Mouse (Mus musculus) brain, embryonic 14.5 days (tissue): ENCODE measurements around the gene Rita1. TPM values are rescaled to one million over a fixed set of nuclear protein-coding genes. Genes with fewer than 3 reads are reported as not detected.
A peak's percentile ranks its signal among the peaks of the same experiment; 100 is the strongest.

Experiments
- DNase-seq: peaks from one replicate; pipeline ENCODE4 v3.0.0-alpha.2; 2011; ENCODE audit warnings: low read depth
- CTCF ChIP-seq: fragments of 200-500 bp; IDR thresholded peaks from 2 replicates; pipeline ENCODE4 v1.5.1; 2012; ENCODE audit warnings: inconsistent platforms, mild to moderate bottlenecking, moderate library complexity, borderline replicate concordance; ENCODE audit not compliant: insufficient read depth, insufficient read length; ENCODE audit errors: extremely low read depth
- POLR2A ChIP-seq: fragments of 200-500 bp; IDR thresholded peaks from 2 replicates; pipeline ENCODE4 v1.6.1; 2012; ENCODE audit warnings: mild to moderate bottlenecking, inconsistent platforms, borderline replicate concordance; ENCODE audit not compliant: poor library complexity, insufficient read depth, insufficient read length, severe bottlenecking; ENCODE audit errors: extremely low read depth
- polyA plus RNA-seq: library from polyadenylated mRNA; depleted of rRNA; stranded (reverse); fragments of >200 nt; gene quantifications from 2 replicates; pipeline ENCODE4 v1.2.3, GENCODE M21; 2012; rRNA removed

The Rita1 gene
- 32.8 and 38.1 TPM in 2 replicates for polyA plus RNA-seq

DNA sequence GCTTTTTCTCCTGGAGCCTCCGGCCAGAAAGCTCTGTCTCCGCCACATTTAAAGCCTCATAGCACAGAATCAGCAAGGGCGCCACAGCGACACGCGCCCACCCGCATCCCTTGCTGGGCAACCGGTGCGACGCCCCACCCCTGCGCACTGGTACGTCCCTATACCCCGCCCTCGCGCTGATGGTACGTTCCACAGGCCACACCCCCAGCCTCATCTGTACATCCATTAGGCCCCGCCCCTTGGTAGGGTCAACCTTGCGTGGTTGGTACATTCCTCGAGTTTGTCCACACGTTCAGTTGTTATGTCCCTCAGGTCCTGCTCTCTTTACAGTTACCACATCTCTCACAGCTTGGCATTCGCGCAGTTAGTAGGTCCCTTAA is at the start of gene Rita1, which contains the start of gene Ddx54:
Gene Rita1 (minus strand): TSS at position 148 of the 380 bp plus-strand sequence.
Gene Ddx54 (plus strand): TSS at position 298 of the 380 bp plus-strand sequence.
- TF ChIP-seq POLR2A (peak; percentile 34; the same call in 1 of the 2 replicates), CTCF (no peak)
- peak; percentile 99 for DNase-seq

- DNase-seq: peak; percentile 84
- TF ChIP-seq CTCF: no peak
- no peak for TF ChIP-seq POLR2A
Measured at GRCm38 (mm10) chr5:120660816-120661215, 48.4 kb upstream of the Rita1 start.

DNA sequence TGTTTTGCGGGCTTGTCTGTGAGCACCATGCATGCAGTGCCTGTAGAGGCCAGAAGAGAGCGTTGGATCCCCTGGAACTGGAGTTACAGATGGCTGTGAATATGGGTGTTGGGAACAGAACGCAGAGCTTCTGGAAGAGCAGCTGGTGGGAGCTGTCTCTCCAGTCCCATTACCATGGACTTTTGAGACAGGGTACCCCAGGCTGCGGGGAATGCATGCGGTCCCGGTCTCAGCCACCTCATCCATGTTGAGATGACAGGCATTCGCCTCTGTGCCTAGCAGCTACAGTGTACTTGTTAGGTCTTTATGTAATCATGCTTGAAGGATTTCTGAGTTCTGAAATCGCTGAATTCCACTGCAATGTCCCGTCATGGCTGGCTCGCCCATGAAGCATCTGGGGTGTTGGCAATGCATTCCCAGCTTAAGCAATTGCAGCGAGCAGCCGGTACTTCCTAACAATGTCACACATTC is 43.9 kb upstream of the Rita1 start:
- peak; percentile 83 for DNase-seq
- no peak for TF ChIP-seq CTCF
- no peak for TF ChIP-seq POLR2A

- TF ChIP-seq POLR2A (no peak), CTCF (no peak)
Measured at GRCm38 (mm10) chr5:120653873-120654272, 41.5 kb upstream of the Rita1 start.

GRCm38 (mm10) chr5:120652915-120653701 is 40.7 kb upstream of the Rita1 start:
- DNase-seq: peak; percentile 20
- TF ChIP-seq CTCF (no peak), POLR2A (no peak)

More at GRCm38 (mm10) chr5:120653873-120654272, 41.5 kb upstream of the Rita1 start:
- peak; percentile 24 for DNase-seq

- TF ChIP-seq POLR2A: no peak
- no peak for TF ChIP-seq CTCF
- DNase-seq: no peak
Measured at GRCm38 (mm10) chr5:120651230-120651629, 38.8 kb upstream of the Rita1 start.

DNA sequence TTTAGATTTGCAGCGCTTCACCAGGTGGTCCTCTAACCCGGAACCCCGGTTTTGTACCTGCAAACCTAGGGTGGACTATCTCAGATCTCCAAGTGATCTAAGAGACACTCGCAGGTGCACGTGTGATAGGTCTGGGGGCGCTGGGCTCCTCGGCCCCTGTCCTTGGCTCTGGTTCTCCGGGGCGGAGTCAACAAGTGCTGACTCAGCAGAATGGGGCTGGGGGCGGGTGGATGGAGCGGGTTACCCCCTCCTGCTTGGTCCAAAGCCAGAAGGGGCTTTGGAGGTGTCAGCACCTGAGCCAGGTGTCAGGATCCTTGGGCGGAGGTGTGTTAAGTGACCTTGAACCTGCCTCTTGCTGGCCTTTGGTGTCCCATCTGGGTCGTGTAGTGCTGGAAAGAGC is 37.5 kb upstream of the Rita1 start:
- TF ChIP-seq CTCF (no peak), POLR2A (no peak)
- no peak for DNase-seq

DNA sequence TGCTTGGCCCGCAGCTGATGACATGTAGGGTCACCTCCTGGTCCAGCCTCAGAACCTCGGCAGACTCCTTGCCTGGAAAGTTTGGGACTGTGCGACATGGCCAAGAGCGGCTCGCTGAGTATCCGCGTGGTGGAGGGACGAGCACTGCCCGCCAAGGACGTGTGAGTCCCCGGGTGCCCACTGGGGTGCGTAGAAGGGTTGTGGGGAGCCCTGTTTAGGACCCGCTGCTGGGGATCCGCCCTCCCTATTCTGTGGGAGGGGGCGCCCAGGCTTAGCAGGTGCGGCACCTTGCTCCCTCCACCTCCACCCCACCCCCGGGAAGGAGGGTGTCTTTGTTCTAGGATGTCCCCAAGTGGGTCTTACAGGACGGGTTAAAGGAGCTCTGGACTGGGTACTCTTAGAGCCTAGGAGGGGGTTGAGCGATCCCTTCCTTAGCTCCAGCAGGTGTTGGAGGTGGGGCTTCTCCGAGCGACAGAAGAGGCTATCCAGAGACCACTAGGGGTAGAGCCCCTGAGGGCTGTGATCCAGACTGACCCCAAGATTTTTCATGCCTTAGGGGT is 37.1 kb upstream of the Rita1 start:
- no peak for DNase-seq
- TF ChIP-seq POLR2A (no peak), CTCF (no peak)

DNA sequence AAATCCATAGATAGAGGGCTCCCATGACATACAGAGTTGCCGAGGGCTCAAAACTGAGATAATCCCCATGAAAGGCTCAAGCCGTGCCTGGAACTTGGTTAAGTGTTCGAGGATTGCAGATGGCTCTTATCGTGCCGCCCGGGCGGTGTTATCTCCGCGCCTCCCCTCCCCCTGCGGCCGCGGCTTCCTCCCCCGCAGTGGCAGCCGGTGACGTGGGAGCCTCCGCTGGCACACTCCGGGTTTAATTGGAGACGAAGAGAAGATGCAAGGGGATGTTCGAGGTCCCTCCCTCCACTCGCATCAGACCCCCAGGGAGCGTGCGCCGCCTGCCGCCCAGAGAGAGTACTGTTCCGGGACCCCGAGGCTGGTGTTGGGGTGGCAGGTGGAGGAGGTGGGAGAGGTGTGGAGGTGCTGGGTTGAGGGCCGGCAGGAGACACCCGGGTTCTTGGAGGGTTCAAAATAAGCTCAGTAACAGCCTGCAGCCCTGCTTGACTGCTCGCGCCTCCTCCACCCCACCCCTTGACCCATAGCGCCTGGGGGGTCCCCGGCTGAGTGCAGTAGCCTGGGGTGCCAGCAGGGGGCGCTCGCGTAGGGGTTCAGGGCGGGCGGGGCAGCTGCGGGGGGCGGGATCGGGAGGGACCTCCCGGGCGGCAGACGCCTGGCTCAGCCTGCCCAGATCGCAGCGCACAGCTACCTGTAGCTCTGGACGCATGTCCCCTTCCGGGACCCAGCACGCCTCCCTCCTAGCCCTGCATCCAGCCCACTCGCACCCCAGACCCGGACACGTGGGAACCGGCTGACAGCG is 36.4 kb upstream of the Rita1 start, which contains the start of gene Rasal1:
Gene Rasal1 (plus strand): TSS at position 244 of the 805 bp plus-strand sequence.
- TF ChIP-seq CTCF: peak; percentile 48
- TF ChIP-seq POLR2A: no peak
- DNase-seq: peak; percentile 57

DNA sequence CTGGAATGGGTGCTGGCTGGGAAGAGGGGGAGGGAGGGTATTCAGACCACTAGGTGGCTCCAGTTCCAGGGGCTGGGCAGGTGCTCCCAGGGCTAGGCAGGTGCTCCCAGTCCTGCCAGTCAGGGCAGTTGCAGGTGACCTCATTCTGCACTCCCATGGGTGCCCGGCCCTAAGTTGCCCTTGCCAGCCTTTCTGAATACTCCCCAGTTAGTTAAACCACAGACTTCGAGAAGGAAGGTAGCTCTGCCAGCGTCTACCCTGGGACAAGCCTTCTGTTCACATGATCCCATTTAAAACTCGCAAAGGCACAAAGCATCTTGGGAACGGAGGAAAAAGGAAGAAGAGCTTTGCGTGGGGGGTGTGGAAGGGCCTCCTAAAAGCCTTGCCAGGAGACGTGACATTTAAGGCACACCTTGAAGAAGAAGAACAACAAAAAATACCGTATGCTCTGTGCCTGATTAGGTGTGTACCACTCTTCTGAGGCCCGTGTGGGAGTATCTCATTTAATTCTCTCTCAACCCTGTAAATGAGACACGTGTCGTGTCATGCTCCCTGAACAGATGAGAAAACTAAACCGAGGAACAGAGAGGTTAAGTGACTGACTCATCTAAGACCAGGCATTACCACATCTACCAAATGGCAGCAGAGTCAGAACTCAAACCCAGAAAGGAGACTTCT is 35.6 kb upstream of the Rita1 start:
- no peak for DNase-seq
- TF ChIP-seq POLR2A: no peak
- no peak for TF ChIP-seq CTCF
